Comparison of ENCODE assay signal across 30 mouse cellular contexts in genomic region chr8:72042493-72042892, GRCm38 (mm10). TPM values are rescaled to one million over a fixed set of nuclear protein-coding genes. Genes with fewer than 3 reads are reported as not detected.
DNase-seq lines count a peak whose midpoint lies in the region; ATAC-seq lines count a peak whose summit lies in the region.
"Had no signal": no experiment of that assay in that cellular context is flagged by ENCODE, and none has a peak within 500 bp of the region (broad histone marks: within the 10 kb centered on the region; RNA-seq: fewer than 3 reads in every experiment).

No protein-coding gene starts in this region.

- H3K36me3 ChIP-seq in splenic B cell, adult 2 months (ENCODE audit: control insufficient read depth, insufficient read depth, low read length, poor library complexity, severe bottlenecking): no peaks in the 10 kb centered on the region
- no peaks in the 10 kb centered on the region for H3K36me3 ChIP-seq in kidney, embryonic 14.5 days (ENCODE audit: control insufficient read depth, insufficient read depth, low read length)
- H3K36me3 ChIP-seq in midbrain, embryonic 14.5 days (ENCODE audit: control insufficient read depth, insufficient read depth, low read length): no peaks in the 10 kb centered on the region
- H3K36me3 ChIP-seq: embryonic facial prominence, embryonic 10.5 days; embryonic facial prominence, embryonic 13.5 days; forebrain, embryonic 12.5 days; forebrain, embryonic 15.5 days; heart, embryonic 13.5 days; hindbrain, embryonic 12.5 days; hindbrain, embryonic 15.5 days had no signal

- WGBS in kidney, embryonic 14.5 days: 80% methylated on average over 1 of the region's 1 CpGs
- WGBS in midbrain, embryonic 14.5 days: 92% methylated on average over 1 of the region's 1 CpGs

- no peak overlapping the region for H3K4me3 ChIP-seq in kidney, embryonic 14.5 days (ENCODE audit: low read length)
- no peak overlapping the region for H3K4me3 ChIP-seq in midbrain, embryonic 14.5 days (replicated peaks; ENCODE audit: low read depth, low read length)
- H3K4me3 ChIP-seq: embryonic facial prominence, embryonic 10.5 days; embryonic facial prominence, embryonic 13.5 days; erythroblast, embryonic 14.5 days; forebrain, embryonic 12.5 days; forebrain, embryonic 15.5 days; heart, embryonic 13.5 days; hindbrain, embryonic 12.5 days; hindbrain, embryonic 15.5 days had no signal

- no peak overlapping the region for H3K9ac ChIP-seq in kidney, embryonic 14.5 days (ENCODE audit: low read depth, low read length)
- H3K9ac ChIP-seq in midbrain, embryonic 14.5 days (replicated peaks; ENCODE audit: low read length): no peak overlapping the region
- H3K9ac ChIP-seq: embryonic facial prominence, embryonic 13.5 days; forebrain, embryonic 12.5 days; forebrain, embryonic 15.5 days; heart, embryonic 13.5 days; hindbrain, embryonic 12.5 days; hindbrain, embryonic 15.5 days had no signal

- no peak overlapping the region for H3K4me2 ChIP-seq in kidney, embryonic 14.5 days (replicated peaks; ENCODE audit: low read depth, low read length)
- no peak overlapping the region for H3K4me2 ChIP-seq in midbrain, embryonic 14.5 days (ENCODE audit: low read length)
- H3K4me2 ChIP-seq: embryonic facial prominence, embryonic 13.5 days; forebrain, embryonic 12.5 days; forebrain, embryonic 15.5 days; heart, embryonic 13.5 days; hindbrain, embryonic 12.5 days; hindbrain, embryonic 15.5 days had no signal

- peak; percentile 29; the same call in 1 of the 2 replicates for ATAC-seq in common myeloid progenitor, adult 5-6 weeks (replicated peaks; ENCODE audit: low read depth, poor library complexity, severe bottlenecking)
- peak; percentile 88 for ATAC-seq in megakaryocyte, adult 5-6 weeks (ENCODE audit: poor library complexity, severe bottlenecking)
- ATAC-seq in kidney, embryonic 14.5 days (ENCODE audit: low FRiP score, low TSS enrichment): no peak
- ATAC-seq in midbrain, embryonic 14.5 days (ENCODE audit: low FRiP score, low TSS enrichment): no peak
- ATAC-seq: activated CD4-positive, CD25-positive, alpha-beta regulatory T cell, adult 4 months; forebrain, embryonic 15.5 days had no signal

- H3K27me3 ChIP-seq in splenic B cell, adult 2 months (ENCODE audit: control insufficient read depth, insufficient read depth, low read length, poor library complexity, severe bottlenecking): no peaks in the 10 kb centered on the region
- H3K27me3 ChIP-seq in kidney, embryonic 14.5 days (ENCODE audit: control insufficient read depth, insufficient read depth, low read length): no peaks in the 10 kb centered on the region
- no peaks in the 10 kb centered on the region for H3K27me3 ChIP-seq in midbrain, embryonic 14.5 days (ENCODE audit: control insufficient read depth, insufficient read depth, low read length)
- H3K27me3 ChIP-seq: embryonic facial prominence, embryonic 13.5 days; forebrain, embryonic 12.5 days; forebrain, embryonic 15.5 days; heart, embryonic 13.5 days; hindbrain, embryonic 12.5 days; hindbrain, embryonic 15.5 days had no signal

- DNase-seq in spleen, postnatal 36 days (ENCODE audit: low spot score in 2 of 2): peak; percentile 37 to 41
- DNase-seq in spleen, postnatal 14 days (ENCODE audit: low spot score in 2 of 2): no peak
- peak; percentile 56 for DNase-seq in splenic B cell, adult 2 months (ENCODE audit: low read depth, low spot score)
- DNase-seq in embryo, embryonic 10.5 days (ENCODE audit: low spot score): no peak
- no peak for DNase-seq in midbrain, embryonic 14.5 days
- DNase-seq: adrenal gland, adult 8-10 months; adrenal gland, postnatal 25 days; cerebellum, adult 18-20 months; cerebellum, adult 9-10 months; cerebellum, postnatal 14 days; embryo, embryonic 11 days; gastrocnemius, postnatal 25 days; heart, adult 18-20 months; heart, postnatal 14 days; heart, postnatal 4 days had no signal

- no peak overlapping the region for H3K27ac ChIP-seq in kidney, embryonic 14.5 days (ENCODE audit: low read depth, low read length)
- no peak overlapping the region for H3K27ac ChIP-seq in midbrain, embryonic 14.5 days (replicated peaks; ENCODE audit: low read depth, low read length)
- H3K27ac ChIP-seq: embryonic facial prominence, embryonic 10.5 days; embryonic facial prominence, embryonic 13.5 days; forebrain, embryonic 12.5 days; forebrain, embryonic 15.5 days; heart, embryonic 13.5 days; hindbrain, embryonic 12.5 days; hindbrain, embryonic 15.5 days had no signal

- H3K9me3 ChIP-seq in kidney, embryonic 14.5 days (ENCODE audit: control insufficient read depth, low read length): no peaks in the 10 kb centered on the region
- H3K9me3 ChIP-seq in midbrain, embryonic 14.5 days (ENCODE audit: control insufficient read depth, low read length): no peaks in the 10 kb centered on the region
- H3K9me3 ChIP-seq: embryonic facial prominence, embryonic 10.5 days; embryonic facial prominence, embryonic 13.5 days; forebrain, embryonic 12.5 days; forebrain, embryonic 15.5 days; heart, embryonic 13.5 days; hindbrain, embryonic 12.5 days; hindbrain, embryonic 15.5 days had no signal

- no peaks in the 10 kb centered on the region for H3K4me1 ChIP-seq in kidney, embryonic 14.5 days (ENCODE audit: control insufficient read depth, insufficient read depth, low read length)
- no peaks in the 10 kb centered on the region for H3K4me1 ChIP-seq in midbrain, embryonic 14.5 days (ENCODE audit: control insufficient read depth, insufficient read depth, low read length)
- H3K4me1 ChIP-seq: embryonic facial prominence, embryonic 10.5 days; embryonic facial prominence, embryonic 13.5 days; forebrain, embryonic 12.5 days; forebrain, embryonic 15.5 days; heart, embryonic 13.5 days; hindbrain, embryonic 12.5 days; hindbrain, embryonic 15.5 days had no signal

RNA-seq across cellular contexts. Expression of gene Olfr372, which starts 1.5 kb away (rescaled TPM):
- not detected in 2 replicates for total RNA-seq in common myeloid progenitor, adult 5-6 weeks (2017)
- total RNA-seq in megakaryocyte, adult 5-6 weeks (2015): not detected in 2 replicates
- 0.18 and 0.37 TPM in 2 replicates for total RNA-seq in megakaryocyte, adult 5-6 weeks (2017)
- polyA plus RNA-seq in kidney, embryonic 14.5 days (2014; fragmentation: Nextera tagmentation; extraction: Ambion mirVana): not detected in 2 replicates
- not detected in 2 replicates for polyA plus RNA-seq in midbrain, embryonic 14.5 days (2014; fragmentation: Nextera tagmentation; extraction: Ambion mirVana)
- total RNA-seq: adrenal gland, adult 8-10 months; adrenal gland, postnatal 25 days; ES-E14; gastrocnemius, adult 8-10 months; gastrocnemius, postnatal 25 days; heart, adult 18-20 months; heart, postnatal 14 days; heart, postnatal 4 days had no signal
- polyA plus RNA-seq: activated CD4-positive, CD25-positive, alpha-beta regulatory T cell, adult 4 months; embryonic facial prominence, embryonic 10.5 days; embryonic facial prominence, embryonic 13.5 days; erythroblast, embryonic 14.5 days; forebrain, embryonic 12.5 days; forebrain, embryonic 15.5 days; heart, embryonic 13.5 days; heart, embryonic 16.5 days; hindbrain, embryonic 12.5 days had no signal

RNA-seq across cellular contexts. Expression of gene Cyp4f18, which starts 33.1 kb away (rescaled TPM):
- 0.64 and 1.6 TPM in 2 replicates for total RNA-seq in common myeloid progenitor, adult 5-6 weeks (2017)
- total RNA-seq in megakaryocyte, adult 5-6 weeks (2015): 107 and 114 TPM in 2 replicates
- total RNA-seq in megakaryocyte, adult 5-6 weeks (2017): 65.9 and 74.6 TPM in 2 replicates
- polyA plus RNA-seq in kidney, embryonic 14.5 days (2014; fragmentation: Nextera tagmentation; extraction: Ambion mirVana): 0.86 and 1.2 TPM in 2 replicates
- polyA plus RNA-seq in midbrain, embryonic 14.5 days (2014; fragmentation: Nextera tagmentation; extraction: Ambion mirVana): 0.55 and 0.97 TPM in 2 replicates

RNA-seq across cellular contexts. Expression of gene Olfr373, which starts 40.5 kb away (rescaled TPM):
- total RNA-seq in common myeloid progenitor, adult 5-6 weeks (2017): not detected in 2 replicates
- not detected in 2 replicates for total RNA-seq in megakaryocyte, adult 5-6 weeks (2015)
- not detected in 2 replicates for total RNA-seq in megakaryocyte, adult 5-6 weeks (2017)
- polyA plus RNA-seq in kidney, embryonic 14.5 days (2014; fragmentation: Nextera tagmentation; extraction: Ambion mirVana): 0.04 TPM in 1 of 2 replicates, not detected in the other
- not detected in 2 replicates for polyA plus RNA-seq in midbrain, embryonic 14.5 days (2014; fragmentation: Nextera tagmentation; extraction: Ambion mirVana)
- total RNA-seq: adrenal gland, adult 8-10 months; adrenal gland, postnatal 25 days; gastrocnemius, adult 8-10 months; gastrocnemius, postnatal 25 days; heart, adult 18-20 months; heart, postnatal 14 days; heart, postnatal 4 days had no signal
- polyA plus RNA-seq: embryonic facial prominence, embryonic 13.5 days; erythroblast, embryonic 14.5 days; forebrain, embryonic 12.5 days; forebrain, embryonic 15.5 days; heart, embryonic 13.5 days; heart, embryonic 16.5 days; hindbrain, embryonic 12.5 days; hindbrain, embryonic 15.5 days had no signal

Comparison
In these comparisons a context has a peak if more than half of its experiments do, and no peak if none do; other contexts are left out.
1. DNase-seq: peak in spleen, postnatal 36 days (2 of 2) and splenic B cell, adult 2 months (single experiment); none in spleen, postnatal 14 days (0 of 2), embryo, embryonic 10.5 days (single experiment) and midbrain, embryonic 14.5 days (single experiment).
2. ATAC-seq: peak in common myeloid progenitor, adult 5-6 weeks (single experiment) and megakaryocyte, adult 5-6 weeks (single experiment); none in kidney, embryonic 14.5 days (single experiment) and midbrain, embryonic 14.5 days (single experiment).
3. RNA of gene Cyp4f18, which starts 33.1 kb away (total RNA-seq): 65.9 to 114 TPM in megakaryocyte, adult 5-6 weeks; 0.64 to 1.6 TPM in common myeloid progenitor, adult 5-6 weeks; every median in the first group is over 10 times any median in the second.